ENCODE assay signal across 15 mouse cellular contexts in the genomic region with DNA sequence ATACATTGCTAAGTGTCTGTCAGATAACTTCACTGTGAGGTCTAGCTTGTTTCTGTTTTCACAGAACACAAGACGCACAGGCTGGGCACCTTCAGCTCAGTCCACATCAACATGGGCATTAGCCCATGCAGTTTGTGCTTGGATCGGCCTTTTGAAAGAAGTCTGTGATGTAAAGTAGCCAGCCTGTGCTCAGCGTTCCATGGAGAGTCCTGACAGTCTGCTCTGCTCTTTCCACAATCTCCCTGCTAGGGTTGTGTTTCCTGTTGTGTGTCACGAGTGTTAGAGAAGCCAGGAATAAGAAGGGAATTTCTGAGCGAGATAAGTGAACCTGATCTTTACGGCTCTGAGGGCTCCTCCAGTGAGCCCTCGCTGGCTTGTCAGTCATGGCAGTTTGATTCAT.
DNase-seq lines count a peak whose midpoint lies in the region; ATAC-seq and TF ChIP-seq lines count a peak whose summit lies in the region.
"Had no signal": no experiment of that assay in that cellular context is flagged by ENCODE, and none has a peak within 500 bp of the region (broad histone marks: within the 10 kb centered on the region; RNA-seq: fewer than 3 reads in every experiment).

No protein-coding gene starts in this region.

- TF ChIP-seq POLR2A in kidney, adult 2 months (IDR thresholded peaks at IDR 0.05; ENCODE audit: low read depth, low read length) = no peak

- DNase-seq in heart, postnatal 4 days = no peak
- DNase-seq in kidney, adult 2 months = peak; percentile 33
- no peak for DNase-seq in kidney, adult 9 months
- DNase-seq in midbrain, embryonic 10.5 days (ENCODE audit: low spot score) = no peak
- DNase-seq in midbrain, embryonic 11.5 days (ENCODE audit: low spot score, missing footprints) = no peak
- no peak for DNase-seq in stomach, postnatal 0 days (ENCODE audit: low spot score)
- DNase-seq: cerebellum, adult 18-20 months; forebrain, postnatal 0 days; gastrocnemius, postnatal 10 days; left cerebral cortex, postnatal 4 days; right cerebral cortex, adult 18-20 months had no signal

- no peak overlapping the region for H3K4me3 ChIP-seq in heart, embryonic 14.5 days (ENCODE audit: control insufficient read depth in 1 of 2, insufficient read depth in 1 of 2, low read depth in 1 of 2, low read length in 2 of 2)
- H3K4me3 ChIP-seq in kidney, adult 2 months (ENCODE audit: insufficient read depth, low read depth, low read length) = no peak overlapping the region
- H3K4me3 ChIP-seq in midbrain, embryonic 10.5 days = no peak overlapping the region
- H3K4me3 ChIP-seq in midbrain, embryonic 11.5 days (ENCODE audit: low read depth, low read length) = no peak overlapping the region
- no peak overlapping the region for H3K4me3 ChIP-seq in stomach, postnatal 0 days (ENCODE audit: low read depth, low read length)
- H3K4me3 ChIP-seq: midbrain, embryonic 13.5 days; myocyte had no signal

- no peak for TF ChIP-seq CTCF in kidney, adult 2 months (conservative IDR thresholded peaks at IDR 0.05; ENCODE audit: insufficient read depth, insufficient read length, low read depth, low read length)
- TF ChIP-seq CTCF in stomach, postnatal 0 days (IDR thresholded peaks at IDR 0.05; ENCODE audit: low read depth) = no peak

- no peak for TF ChIP-seq EP300 in stomach, postnatal 0 days (optimal IDR thresholded peaks at IDR 0.05)

- H3K4me1 ChIP-seq in heart, embryonic 14.5 days (ENCODE audit: control insufficient read depth in 2 of 2, insufficient read depth in 2 of 2, low read length in 2 of 2) = peaks cover 12 to 54% of the 10 kb centered on the region in 2 experiments
- H3K4me1 ChIP-seq in kidney, adult 2 months (ENCODE audit: control insufficient read depth, insufficient read depth, low read length) = peaks cover 17% of the 10 kb centered on the region
- peaks cover 61% of the 10 kb centered on the region for H3K4me1 ChIP-seq in midbrain, embryonic 10.5 days
- H3K4me1 ChIP-seq in midbrain, embryonic 11.5 days (ENCODE audit: control insufficient read depth, insufficient read depth, low read length) = peaks cover 5% of the 10 kb centered on the region
- peaks cover 18% of the 10 kb centered on the region for H3K4me1 ChIP-seq in stomach, postnatal 0 days (replicated peaks; ENCODE audit: control insufficient read depth, insufficient read depth)

- H3K9ac ChIP-seq in heart, embryonic 14.5 days (ENCODE audit: low read length) = peak overlapping the region; percentile 14; the same call in 1 of the 2 replicates
- H3K9ac ChIP-seq in midbrain, embryonic 11.5 days (ENCODE audit: low read length) = no peak overlapping the region
- no peak overlapping the region for H3K9ac ChIP-seq in stomach, postnatal 0 days (ENCODE audit: low read length)
- H3K9ac ChIP-seq: forebrain, postnatal 0 days; midbrain, embryonic 13.5 days had no signal

- no peaks in the 10 kb centered on the region for H3K36me3 ChIP-seq in heart, embryonic 14.5 days (ENCODE audit: control insufficient read depth, insufficient read depth, low read length)
- no peaks in the 10 kb centered on the region for H3K36me3 ChIP-seq in kidney, adult 2 months (ENCODE audit: control insufficient read depth, insufficient read depth, low read length)
- H3K36me3 ChIP-seq in midbrain, embryonic 10.5 days = no peaks in the 10 kb centered on the region
- H3K36me3 ChIP-seq in midbrain, embryonic 11.5 days (ENCODE audit: control insufficient read depth, insufficient read depth, low read length) = no peaks in the 10 kb centered on the region
- no peaks in the 10 kb centered on the region for H3K36me3 ChIP-seq in stomach, postnatal 0 days (ENCODE audit: control insufficient read depth, insufficient read depth, low read length)
- H3K36me3 ChIP-seq: midbrain, embryonic 13.5 days had no signal

- WGBS in heart, embryonic 14.5 days = 23% methylated on average over 7 of the region's 7 CpGs
- 27% methylated on average over 7 of the region's 7 CpGs for WGBS in kidney, adult 2 months
- WGBS in midbrain, embryonic 10.5 days = 70% methylated on average over 7 of the region's 7 CpGs
- WGBS in midbrain, embryonic 11.5 days = 61% methylated on average over 7 of the region's 7 CpGs
- WGBS in stomach, postnatal 0 days = 53% methylated on average over 7 of the region's 7 CpGs

- no peak for ATAC-seq in heart, embryonic 14.5 days (ENCODE audit: insufficient number of reproducible peaks, insufficient read depth, low FRiP score, low read depth)
- no peak for ATAC-seq in midbrain, embryonic 11.5 days (ENCODE audit: low FRiP score)
- no peak for ATAC-seq in stomach, postnatal 0 days (ENCODE audit: low FRiP score, low TSS enrichment)
- ATAC-seq: forebrain, postnatal 0 days; midbrain, embryonic 13.5 days had no signal

- no peaks in the 10 kb centered on the region for H3K9me3 ChIP-seq in heart, embryonic 14.5 days (ENCODE audit: control insufficient read depth, low read length)
- no peaks in the 10 kb centered on the region for H3K9me3 ChIP-seq in midbrain, embryonic 10.5 days (replicated peaks)
- H3K9me3 ChIP-seq in midbrain, embryonic 11.5 days (ENCODE audit: control insufficient read depth, low read length) = no peaks in the 10 kb centered on the region
- no peaks in the 10 kb centered on the region for H3K9me3 ChIP-seq in stomach, postnatal 0 days (ENCODE audit: control insufficient read depth, low read length)
- H3K9me3 ChIP-seq: G1E; midbrain, embryonic 13.5 days had no signal

- H3K4me2 ChIP-seq in heart, embryonic 14.5 days (ENCODE audit: low read length) = no peak overlapping the region
- no peak overlapping the region for H3K4me2 ChIP-seq in midbrain, embryonic 11.5 days
- no peak overlapping the region for H3K4me2 ChIP-seq in stomach, postnatal 0 days (replicated peaks; ENCODE audit: low read depth)
- H3K4me2 ChIP-seq: midbrain, embryonic 13.5 days had no signal

- no peaks in the 10 kb centered on the region for H3K27me3 ChIP-seq in heart, embryonic 14.5 days (ENCODE audit: control insufficient read depth, insufficient read depth, low read length)
- no peaks in the 10 kb centered on the region for H3K27me3 ChIP-seq in kidney, adult 2 months (replicated peaks; ENCODE audit: control insufficient read depth, insufficient read depth, low read length)
- no peaks in the 10 kb centered on the region for H3K27me3 ChIP-seq in midbrain, embryonic 10.5 days (ENCODE audit: low read depth, poor library complexity, severe bottlenecking)
- no peaks in the 10 kb centered on the region for H3K27me3 ChIP-seq in midbrain, embryonic 11.5 days (ENCODE audit: control insufficient read depth, insufficient read depth, low read length)
- no peaks in the 10 kb centered on the region for H3K27me3 ChIP-seq in stomach, postnatal 0 days (ENCODE audit: control insufficient read depth, insufficient read depth, low read length)
- H3K27me3 ChIP-seq: midbrain, embryonic 13.5 days had no signal

- H3K27ac ChIP-seq in heart, embryonic 14.5 days (replicated peaks in 1 of 2; ENCODE audit: control insufficient read depth in 1 of 2, insufficient read depth in 1 of 2, low read depth in 2 of 2, low read length in 2 of 2) = peak overlapping the region in 1 of 2 experiments; percentile 55; a peak in 1 of 4 replicates
- H3K27ac ChIP-seq in kidney, adult 2 months (ENCODE audit: insufficient read depth, low read depth, low read length) = no peak overlapping the region
- H3K27ac ChIP-seq in midbrain, embryonic 10.5 days (replicated peaks) = 0 out of 2 replicates have a peak overlapping the region, but pooled peaks have one; percentile 13
- no peak overlapping the region for H3K27ac ChIP-seq in midbrain, embryonic 11.5 days (ENCODE audit: low read depth, low read length)
- 0 out of 2 replicates have a peak overlapping the region, but pooled peaks have one; percentile 13 for H3K27ac ChIP-seq in stomach, postnatal 0 days (replicated peaks)
- H3K27ac ChIP-seq: midbrain, embryonic 13.5 days had no signal

Comparison
In these comparisons a context has a peak if more than half of its experiments do, and no peak if none do; other contexts are left out.
1. H3K27ac ChIP-seq: peak in midbrain, embryonic 10.5 days (single experiment) and stomach, postnatal 0 days (single experiment); none in kidney, adult 2 months (single experiment) and midbrain, embryonic 11.5 days (single experiment).